Mouse (Mus musculus): ENCODE data around the gene Megf8. TPM values are rescaled to one million over a fixed set of nuclear protein-coding genes. Genes with fewer than 3 reads are reported as not detected.
A peak's percentile ranks its signal among the peaks of the same experiment; 100 is the strongest.

The Megf8 gene
- polyA plus RNA-seq, 1 experiment from 2014 or later, result 14.7 TPM

DNA sequence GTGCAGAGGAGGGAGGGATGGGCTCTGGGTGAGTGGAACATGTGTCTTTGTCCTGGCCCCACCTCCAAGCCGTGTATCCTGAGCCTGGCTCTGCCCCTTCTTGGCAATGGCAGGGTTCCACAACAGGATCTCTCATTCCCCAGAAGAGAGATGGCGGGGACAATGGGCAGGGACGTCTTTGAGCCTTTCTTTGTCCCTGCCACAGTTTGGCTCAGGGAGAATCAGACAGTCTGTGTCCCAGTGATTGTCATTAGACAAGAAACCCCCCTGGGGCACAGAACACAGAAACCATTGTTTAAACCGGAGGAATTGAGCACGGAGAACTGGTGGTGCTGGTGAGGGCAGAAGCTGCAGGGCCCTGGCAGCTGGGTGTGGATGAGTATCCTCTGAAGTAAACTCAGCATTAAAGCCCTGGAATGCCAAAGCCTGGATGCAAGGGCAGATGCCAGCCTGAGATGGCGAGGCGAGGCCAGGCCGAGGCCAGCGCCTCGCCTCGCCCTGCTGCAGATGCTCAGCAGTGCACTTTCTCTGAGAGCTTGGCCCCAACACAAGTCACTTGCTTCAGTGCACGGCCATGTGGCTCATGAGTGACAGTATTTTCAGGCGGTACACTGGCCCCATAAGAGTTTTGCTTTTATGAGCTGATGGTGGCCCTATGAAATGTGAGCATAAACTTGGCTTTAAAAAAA lies 49.1 kb downstream of the Megf8 start:
- peak overlapping the region; percentile 44 for H3K9ac ChIP-seq (ENCODE audit: low read length)
- ATAC-seq (ENCODE audit: insufficient read depth, low FRiP score, low TSS enrichment), result no peak
- H3K27me3 ChIP-seq (ENCODE audit: control insufficient read depth, insufficient read depth, low read length), result peaks cover 39% of the 10 kb centered on the region
- H3K27ac ChIP-seq (ENCODE audit: low read depth, low read length), result no peak overlapping the region
- no peak overlapping the region for H3K4me2 ChIP-seq (ENCODE audit: low read depth)
- peak; percentile 51 for DNase-seq (ENCODE audit: low spot score)
- H3K4me3 ChIP-seq (ENCODE audit: low read depth, low read length), result no peak overlapping the region
- 37% methylated on average over 13 of the region's 13 CpGs for WGBS
- H3K9me3 ChIP-seq (ENCODE audit: control insufficient read depth, low read length), result no peaks in the 10 kb centered on the region
- peaks cover 5% of the 10 kb centered on the region for H3K36me3 ChIP-seq (ENCODE audit: control insufficient read depth, insufficient read depth, low read length)
- peaks cover 8% of the 10 kb centered on the region for H3K4me1 ChIP-seq (ENCODE audit: control insufficient read depth, insufficient read depth, low read length)

DNA sequence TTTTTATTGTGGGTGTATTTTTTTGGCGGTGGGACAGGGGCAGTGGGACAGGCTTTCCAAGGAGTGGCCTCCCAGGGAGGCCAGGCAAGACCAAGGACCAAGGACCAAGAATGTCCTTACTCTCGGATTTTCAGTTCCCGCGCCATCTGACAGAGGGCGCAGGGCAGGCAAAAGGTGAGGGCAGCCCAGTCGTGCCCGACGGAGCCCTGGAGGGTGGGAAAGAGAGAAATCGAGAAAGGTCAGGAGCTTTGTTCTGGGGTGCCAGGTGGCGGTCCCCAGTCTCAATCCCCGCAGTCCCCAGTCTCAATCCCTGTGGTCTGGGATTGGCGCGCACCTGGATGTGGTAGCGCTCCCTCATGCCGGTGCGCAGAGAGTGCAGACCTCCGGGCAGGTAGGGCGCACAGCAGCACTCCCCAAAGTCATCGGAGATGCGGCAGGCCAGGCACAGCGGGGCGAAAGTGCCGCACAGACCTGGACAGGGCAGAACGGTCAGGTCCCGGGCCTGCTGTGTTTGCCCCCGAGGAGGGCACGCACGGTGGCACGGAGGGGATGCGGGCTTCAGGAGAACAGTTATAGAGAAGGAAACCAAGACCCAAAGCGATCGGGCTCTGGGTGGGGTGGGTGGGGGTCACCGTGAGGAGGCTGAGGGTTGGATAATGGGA lies 50.8 kb downstream of the Megf8 start:
- Histone ChIP-seq H3K4me2 (ENCODE audit: low read depth) (no peak overlapping the region), H3K9ac (ENCODE audit: low read length) (no peak overlapping the region), H3K4me3 (ENCODE audit: low read depth, low read length) (no peak overlapping the region), H3K9me3 (ENCODE audit: control insufficient read depth, low read length) (no peaks in the 10 kb centered on the region), H3K4me1 (ENCODE audit: control insufficient read depth, insufficient read depth, low read length) (peaks cover 8% of the 10 kb centered on the region), H3K27ac (ENCODE audit: low read depth, low read length) (no peak overlapping the region), H3K36me3 (ENCODE audit: control insufficient read depth, insufficient read depth, low read length) (peaks cover 3% of the 10 kb centered on the region; the same call in 1 of the 2 replicates), H3K27me3 (ENCODE audit: control insufficient read depth, insufficient read depth, low read length) (peaks cover 39% of the 10 kb centered on the region)
- no peak for DNase-seq (ENCODE audit: low spot score)
- ATAC-seq (ENCODE audit: insufficient read depth, low FRiP score, low TSS enrichment), result no peak; the same call in 1 of the 2 replicates
- 3% methylated on average over 33 of the region's 33 CpGs for WGBS

DNA sequence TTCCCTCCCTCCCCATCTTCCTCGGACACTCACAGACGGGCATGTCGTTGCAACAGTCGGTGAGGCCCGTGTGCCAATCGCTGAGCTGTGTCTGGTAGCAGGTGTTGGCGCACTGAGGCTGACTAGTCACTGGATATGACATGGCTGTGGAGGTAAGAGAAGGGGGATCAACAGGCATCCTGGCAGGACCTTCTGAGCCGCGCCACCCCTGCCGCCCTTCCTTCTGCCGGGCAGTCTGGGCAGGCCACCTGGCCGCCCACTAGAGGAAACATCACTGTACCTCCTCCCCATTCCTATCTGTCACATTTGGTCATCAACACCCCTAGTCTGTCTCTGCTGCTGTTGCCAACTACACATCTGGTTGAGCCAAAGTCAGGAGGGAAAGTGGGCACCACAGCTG lies 51.4 kb downstream of the Megf8 start:
- Histone ChIP-seq H3K9me3 (ENCODE audit: control insufficient read depth, low read length) (no peaks in the 10 kb centered on the region), H3K27me3 (ENCODE audit: control insufficient read depth, insufficient read depth, low read length) (peaks cover 39% of the 10 kb centered on the region), H3K9ac (ENCODE audit: low read length) (no peak overlapping the region), H3K4me2 (ENCODE audit: low read depth) (no peak overlapping the region), H3K4me1 (ENCODE audit: control insufficient read depth, insufficient read depth, low read length) (peaks cover 8% of the 10 kb centered on the region), H3K4me3 (ENCODE audit: low read depth, low read length) (no peak overlapping the region), H3K27ac (ENCODE audit: low read depth, low read length) (no peak overlapping the region), H3K36me3 (ENCODE audit: control insufficient read depth, insufficient read depth, low read length) (peaks cover 3% of the 10 kb centered on the region; the same call in 1 of the 2 replicates)
- DNase-seq (ENCODE audit: low spot score) (no peak), ATAC-seq (ENCODE audit: insufficient read depth, low FRiP score, low TSS enrichment) (no peak)
- 23% methylated on average over 11 of the region's 12 CpGs for whole genome bisulfite sequencing

DNA sequence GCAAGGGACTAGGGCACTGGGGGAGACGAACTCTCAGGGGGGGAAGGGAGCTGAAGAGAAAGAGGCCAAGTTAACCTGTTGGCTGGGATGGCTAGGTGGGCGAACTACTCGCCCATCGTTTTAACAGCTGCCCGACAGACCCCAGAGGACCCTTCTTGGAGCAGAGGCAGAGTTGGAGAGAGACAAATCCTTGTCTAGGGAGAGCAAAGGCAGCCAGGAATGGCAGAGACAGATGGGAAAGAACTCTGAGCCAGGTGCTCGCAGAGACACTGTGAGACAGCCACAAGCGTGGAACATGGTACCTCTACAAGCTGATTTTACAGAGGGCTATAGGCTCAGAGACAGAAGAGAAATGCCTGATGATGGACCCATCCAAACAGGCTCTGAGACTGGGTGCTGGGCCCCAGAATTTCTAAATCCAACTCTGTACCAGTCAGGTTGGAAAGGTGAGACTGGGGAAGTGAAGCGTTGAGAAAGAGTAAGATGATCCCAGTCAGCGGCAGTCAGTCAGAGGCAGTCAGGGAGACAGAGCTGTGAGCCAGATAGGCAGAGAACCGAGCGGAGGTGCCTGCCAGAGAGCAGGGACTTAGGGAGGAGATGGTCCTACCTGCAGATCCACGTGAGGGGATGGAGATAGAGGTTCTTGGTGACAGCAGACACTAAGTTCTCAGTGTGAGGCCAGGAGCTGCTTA lies 52.2 kb downstream of the Megf8 start, which contains the start of gene Cnfn:
Gene Cnfn, minus strand, starts transcription at position 667 of the 692 bp plus-strand sequence.
- H3K36me3 ChIP-seq (ENCODE audit: control insufficient read depth, insufficient read depth, low read length), result peaks cover 2% of the 10 kb centered on the region; the same call in 1 of the 2 replicates
- H3K9ac ChIP-seq (ENCODE audit: low read length), result no peak within 1 kb of the TSS
- WGBS, result 56% methylated on average over 12 of the region's 12 CpGs
- H3K27me3 ChIP-seq (ENCODE audit: control insufficient read depth, insufficient read depth, low read length), result peaks cover 39% of the 10 kb centered on the region
- H3K9me3 ChIP-seq (ENCODE audit: control insufficient read depth, low read length), result no peaks in the 10 kb centered on the region
- ATAC-seq (ENCODE audit: insufficient read depth, low FRiP score, low TSS enrichment) (no peak), DNase-seq (ENCODE audit: low spot score) (no peak)
- no peak within 1 kb of the TSS for H3K4me3 ChIP-seq (ENCODE audit: low read depth, low read length)
- H3K4me2 ChIP-seq (ENCODE audit: low read depth), result no peak within 1 kb of the TSS
- peaks cover 8% of the 10 kb centered on the region for H3K4me1 ChIP-seq (ENCODE audit: control insufficient read depth, insufficient read depth, low read length)
- no peak within 1 kb of the TSS for H3K27ac ChIP-seq (ENCODE audit: low read depth, low read length)

DNA sequence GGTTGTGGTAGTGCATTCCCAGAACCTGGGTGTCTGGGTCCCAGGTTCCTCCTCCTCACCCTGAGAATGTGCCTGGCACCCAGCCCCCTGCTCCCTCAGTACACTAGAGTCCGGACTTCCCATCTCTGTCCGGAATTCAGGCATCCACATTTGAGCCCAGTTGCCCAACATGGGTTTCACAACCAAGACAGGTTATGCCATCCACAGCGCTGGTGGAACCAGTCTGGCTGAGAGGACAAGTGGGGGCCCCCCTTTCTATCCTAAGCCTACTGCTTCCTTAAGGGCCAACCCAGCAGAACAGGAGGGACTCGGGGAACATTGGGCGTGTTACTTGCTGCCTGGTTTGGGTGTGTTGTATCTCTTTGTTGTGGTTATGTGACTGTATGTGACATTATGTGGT lies 55.5 kb downstream of the Megf8 start:
- no peak for DNase-seq (ENCODE audit: low spot score)
- no peak overlapping the region for H3K27ac ChIP-seq (ENCODE audit: low read depth, low read length)
- H3K4me1 ChIP-seq (ENCODE audit: control insufficient read depth, insufficient read depth, low read length), result no peaks in the 10 kb centered on the region
- H3K4me3 ChIP-seq (ENCODE audit: low read depth, low read length), result no peak overlapping the region
- H3K27me3 ChIP-seq (ENCODE audit: control insufficient read depth, insufficient read depth, low read length), result peaks cover 26% of the 10 kb centered on the region
- ATAC-seq (ENCODE audit: insufficient read depth, low FRiP score, low TSS enrichment), result no peak
- no peak overlapping the region for H3K4me2 ChIP-seq (ENCODE audit: low read depth)
- no peaks in the 10 kb centered on the region for H3K9me3 ChIP-seq (ENCODE audit: control insufficient read depth, low read length)
- 90% methylated on average over 5 of the region's 5 CpGs for WGBS
- no peak overlapping the region for H3K9ac ChIP-seq (ENCODE audit: low read length)
- H3K36me3 ChIP-seq (ENCODE audit: control insufficient read depth, insufficient read depth, low read length), result no peaks in the 10 kb centered on the region

DNA sequence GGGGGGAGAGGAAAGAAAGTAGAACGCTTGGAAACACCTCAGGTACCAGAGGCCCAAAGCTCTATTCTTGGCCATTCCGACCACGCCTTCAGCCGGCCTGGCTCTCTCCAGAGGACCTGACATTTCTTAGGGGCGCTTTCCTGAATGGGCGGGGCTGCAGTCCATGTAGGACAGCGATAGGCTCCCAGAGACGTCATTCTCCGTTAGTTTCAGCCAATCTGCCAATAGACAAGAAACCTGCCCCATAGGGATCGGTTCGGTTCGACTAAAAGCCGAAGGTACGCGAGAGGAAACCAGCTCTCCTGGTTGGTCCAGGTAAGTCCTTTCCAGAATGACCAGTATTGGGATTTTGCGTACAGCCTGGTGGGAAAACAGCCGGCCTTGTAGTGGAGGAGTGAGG lies 59.6 kb downstream of the Megf8 start:
- WGBS, result 6% methylated on average over 17 of the region's 17 CpGs
- H3K9ac ChIP-seq (ENCODE audit: low read length), result no peak overlapping the region

DNA sequence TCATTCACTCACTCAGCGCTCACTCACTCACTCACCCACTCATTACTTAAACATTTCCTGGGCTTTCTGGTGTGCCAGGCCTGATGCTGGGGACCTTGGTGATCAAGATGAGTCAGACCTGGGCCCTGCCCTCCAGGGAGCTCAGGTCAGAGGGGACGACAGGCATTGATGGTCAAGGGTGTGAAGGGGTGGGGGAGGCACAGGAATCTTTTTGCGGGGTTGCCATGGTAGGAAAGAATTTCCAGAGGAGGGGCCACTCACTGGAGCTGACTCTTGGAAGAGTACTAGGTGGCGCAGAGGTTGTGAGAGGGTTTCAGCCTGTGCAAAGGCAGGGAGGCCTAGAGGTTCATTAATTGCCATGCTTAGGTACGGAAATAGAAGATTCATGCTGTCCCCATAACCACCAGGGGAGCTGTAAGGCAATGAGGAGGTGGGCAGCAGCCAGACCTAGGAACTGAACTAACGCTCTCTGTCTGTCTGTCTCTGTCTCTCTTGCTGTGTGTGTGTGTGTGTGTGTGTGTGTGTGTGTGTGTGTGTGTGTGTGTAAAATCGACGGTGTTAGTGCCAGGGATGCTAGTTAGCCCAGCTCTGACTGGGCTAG lies 60.2 kb downstream of the Megf8 start:
- peak overlapping the region; percentile 38; the same call in 1 of the 2 replicates for H3K4me2 ChIP-seq (ENCODE audit: low read depth)
- H3K4me1 ChIP-seq (ENCODE audit: control insufficient read depth, insufficient read depth, low read length), result 0 out of 2 replicates have a peak, but pooled peaks cover 4% of the 10 kb centered on the region
- H3K27ac ChIP-seq (ENCODE audit: low read depth, low read length), result no peak overlapping the region
- peak overlapping the region; percentile 25 for H3K4me3 ChIP-seq (ENCODE audit: low read depth, low read length)
- H3K9ac ChIP-seq (ENCODE audit: low read length), result no peak overlapping the region
- WGBS, result 42% methylated on average over 8 of the region's 8 CpGs
- no peaks in the 10 kb centered on the region for H3K27me3 ChIP-seq (ENCODE audit: control insufficient read depth, insufficient read depth, low read length)
- H3K9me3 ChIP-seq (ENCODE audit: control insufficient read depth, low read length), result no peaks in the 10 kb centered on the region
- DNase-seq (ENCODE audit: low spot score), result no peak
- ATAC-seq (ENCODE audit: insufficient read depth, low FRiP score, low TSS enrichment), result no peak
- no peaks in the 10 kb centered on the region for H3K36me3 ChIP-seq (ENCODE audit: control insufficient read depth, insufficient read depth, low read length)

More for the DNA sequence above, 59.6 kb downstream of the Megf8 start:
- peak overlapping the region; percentile 38 for H3K4me2 ChIP-seq (ENCODE audit: low read depth)
- H3K27ac ChIP-seq (ENCODE audit: low read depth, low read length), result no peak overlapping the region
- 0 out of 2 replicates have a peak, but pooled peaks cover 4% of the 10 kb centered on the region for H3K4me1 ChIP-seq (ENCODE audit: control insufficient read depth, insufficient read depth, low read length)
- ATAC-seq (ENCODE audit: insufficient read depth, low FRiP score, low TSS enrichment), result peak; percentile 48; the same call in 1 of the 2 replicates
- peak; percentile 74 for DNase-seq (ENCODE audit: low spot score)
- H3K9me3 ChIP-seq (ENCODE audit: control insufficient read depth, low read length), result no peaks in the 10 kb centered on the region
- H3K36me3 ChIP-seq (ENCODE audit: control insufficient read depth, insufficient read depth, low read length), result no peaks in the 10 kb centered on the region
- H3K4me3 ChIP-seq (ENCODE audit: low read depth, low read length), result peak overlapping the region; percentile 25
- no peaks in the 10 kb centered on the region for H3K27me3 ChIP-seq (ENCODE audit: control insufficient read depth, insufficient read depth, low read length)
